Mouse (Mus musculus) forebrain, postnatal 0 days (tissue): ENCODE data around the gene Prkcg. TPM values are rescaled to one million over a fixed set of nuclear protein-coding genes. Genes with fewer than 3 reads are reported as not detected.

Source experiments
- ATAC-seq: fragments of 200-750 bp; cut with Nextera tagmentation; 2 replicates; pipeline ENCODE4 v1.8.0; 2017; ENCODE audit warnings: mild to moderate bottlenecking, moderate library complexity
- DNase-seq: peaks from one replicate; pipeline ENCODE4 v3.0.0-alpha.2; 2015
- H3K27ac ChIP-seq: fragments of 300-500 bp; sonication (generic); 2 replicates; pipeline ENCODE4 v1.5.1; 2014; ENCODE audit warnings: low read depth, mild to moderate bottlenecking, antibody characterized with exemption, low read length, moderate library complexity, mixed read lengths
- H3K27me3 ChIP-seq: fragments of 300-500 bp; sonication (generic); 2 replicates; pipeline ENCODE4 v1.6.1; 2014; ENCODE audit warnings: mild to moderate bottlenecking, low read length, mixed read lengths; ENCODE audit not compliant: insufficient read depth
- H3K36me3 ChIP-seq: fragments of 300-500 bp; sonication (generic); 2 replicates; pipeline ENCODE4 v1.6.1; 2014; ENCODE audit warnings: mild to moderate bottlenecking, moderate library complexity; ENCODE audit not compliant: insufficient read depth
- H3K4me1 ChIP-seq: fragments of 300-500 bp; sonication (generic); 2 replicates; pipeline ENCODE4 v1.6.1; 2014; ENCODE audit warnings: antibody characterized with exemption; ENCODE audit not compliant: insufficient read depth
- H3K4me2 ChIP-seq: fragments of 300-500 bp; sonication (generic); 2 replicates; pipeline ENCODE4 v1.6.1; 2014; ENCODE audit warnings: low read depth, mild to moderate bottlenecking, moderate library complexity
- H3K4me3 ChIP-seq: fragments of 300-500 bp; sonication (generic); 2 replicates; pipeline ENCODE4 v1.5.1; 2014; ENCODE audit warnings: low read depth, low read length, mixed read lengths
- H3K9ac ChIP-seq: fragments of 300-500 bp; sonication (generic); 2 replicates; pipeline ENCODE4 v1.6.1; 2014; ENCODE audit warnings: mild to moderate bottlenecking
- H3K9me3 ChIP-seq: fragments of 300-500 bp; sonication (generic); 2 replicates; pipeline ENCODE4 v1.6.1; 2016; ENCODE audit warnings: low read length
- CTCF ChIP-seq: sonication (generic); IDR thresholded peaks from 2 replicates; pipeline ENCODE4 v1.5.1; 2016; ENCODE audit warnings: antibody characterized with exemption, control low read depth, low read depth
- WGBS: fragments of 180-500 bp; shearing (Covaris S2); extraction: QIAGEN DNeasy Blood & Tissue Kit; methylation state at CpG from one replicate; pipeline ENCODE4 v1.1.7; 2014; 5-methylcytosine and 5-hydroxymethylcytosine counted together
- polyA plus RNA-seq: library from polyadenylated mRNA; unstranded; fragments of >200 nt; fragmentation: Nextera tagmentation; extraction: Ambion mirVana; gene quantifications from 2 replicates; pipeline ENCODE4 v1.2.1, GENCODE M21; 2015
- total RNA-seq: library from RNA; depleted of rRNA; stranded (reverse); fragments of >200 nt; gene quantifications from 2 replicates; pipeline ENCODE4 v1.2.3, GENCODE M21; 2014; rRNA removed

The Prkcg gene
- total RNA-seq (10.2 and 17.3 TPM in 2 replicates), polyA plus RNA-seq (12.1 and 15.1 TPM in 2 replicates)

- peak; percentile 81 for DNase-seq
- Histone ChIP-seq H3K9ac (peak within 1 kb of the TSS; percentile 79), H3K27ac (peak within 1 kb of the TSS; percentile 85), H3K4me3 (peak within 1 kb of the TSS; percentile 49), H3K9me3 (no peaks in the 10 kb centered on the region), H3K4me2 (peak within 1 kb of the TSS; percentile 84), H3K4me1 (peaks cover 6% of the 10 kb centered on the region), H3K27me3 (no peaks in the 10 kb centered on the region), H3K36me3 (peaks cover 6% of the 10 kb centered on the region)
- 3% methylated on average over 30 of the region's 30 CpGs for WGBS
- TF ChIP-seq CTCF = no peak
- peak; percentile 42 for ATAC-seq
These were observed at the start of gene Prkcg, which contains the start of gene Myadm for GRCm38 (mm10) chr7:3288976-3289970. Prkcg (plus strand) TSS chr7:3289179. Myadm (plus strand) TSS chr7:3289080.

GRCm38 (mm10) chr7:3239193-3239592 lies 49.8 kb upstream of the Prkcg start:
- no peaks in the 10 kb centered on the region for H3K4me1 ChIP-seq
- H3K27ac ChIP-seq = no peak overlapping the region
- no peak overlapping the region for H3K4me3 ChIP-seq
- no peak overlapping the region for H3K4me2 ChIP-seq
- no peak for TF ChIP-seq CTCF
- H3K36me3 ChIP-seq = no peaks in the 10 kb centered on the region
- no peaks in the 10 kb centered on the region for H3K27me3 ChIP-seq
- H3K9me3 ChIP-seq = no peaks in the 10 kb centered on the region
- no peak for DNase-seq
- 77% methylated on average over 2 of the region's 2 CpGs for WGBS
- no peak for ATAC-seq
- H3K9ac ChIP-seq = no peak overlapping the region

GRCm38 (mm10) chr7:3260701-3261100 lies 28.3 kb upstream of the Prkcg start:
- H3K4me2 ChIP-seq = no peak overlapping the region
- H3K9ac ChIP-seq = no peak overlapping the region
- 0 out of 2 replicates have a peak, but pooled peaks have one; percentile 23 for TF ChIP-seq CTCF
- DNase-seq = peak; percentile 53
- no peaks in the 10 kb centered on the region for H3K27me3 ChIP-seq
- peak; percentile 23; the same call in 1 of the 2 replicates for ATAC-seq
- H3K4me1 ChIP-seq = no peaks in the 10 kb centered on the region
- no peak overlapping the region for H3K27ac ChIP-seq
- no peak overlapping the region for H3K4me3 ChIP-seq
- WGBS = 42% methylated on average over 3 of the region's 3 CpGs
- no peaks in the 10 kb centered on the region for H3K36me3 ChIP-seq
- H3K9me3 ChIP-seq = no peaks in the 10 kb centered on the region

GRCm38 (mm10) chr7:3261446-3261845 lies 27.5 kb upstream of the Prkcg start:
- no peaks in the 10 kb centered on the region for H3K9me3 ChIP-seq
- no peak overlapping the region for H3K4me3 ChIP-seq
- no peaks in the 10 kb centered on the region for H3K36me3 ChIP-seq
- H3K4me2 ChIP-seq = no peak overlapping the region
- TF ChIP-seq CTCF = no peak
- H3K4me1 ChIP-seq = no peaks in the 10 kb centered on the region
- H3K27ac ChIP-seq = no peak overlapping the region
- DNase-seq = no peak
- WGBS = 60% methylated on average over 4 of the region's 4 CpGs
- ATAC-seq = peak; percentile 29; the same call in 1 of the 2 replicates
- H3K27me3 ChIP-seq = no peaks in the 10 kb centered on the region
- H3K9ac ChIP-seq = no peak overlapping the region

GRCm38 (mm10) chr7:3262789-3263188 lies 26.2 kb upstream of the Prkcg start:
- 34% methylated on average over 2 of the region's 2 CpGs for WGBS
- peak; percentile 54 for TF ChIP-seq CTCF

GRCm38 (mm10) chr7:3264390-3265022 lies 24.5 kb upstream of the Prkcg start:
- no peak overlapping the region for H3K4me2 ChIP-seq
- ATAC-seq = no peak
- TF ChIP-seq CTCF = no peak; the same call in 1 of the 2 replicates
- no peak overlapping the region for H3K9ac ChIP-seq
- H3K4me3 ChIP-seq = no peak overlapping the region
- no peaks in the 10 kb centered on the region for H3K36me3 ChIP-seq
- no peak for DNase-seq
- no peak overlapping the region for H3K27ac ChIP-seq
- no peaks in the 10 kb centered on the region for H3K27me3 ChIP-seq
- no peaks in the 10 kb centered on the region for H3K4me1 ChIP-seq
- WGBS = 41% methylated on average over 22 of the region's 22 CpGs
- no peaks in the 10 kb centered on the region for H3K9me3 ChIP-seq

More at GRCm38 (mm10) chr7:3262789-3263188, 26.2 kb upstream of the Prkcg start:
- no peak overlapping the region for H3K4me3 ChIP-seq
- DNase-seq (peak; percentile 35), ATAC-seq (no peak)
- no peak overlapping the region for H3K27ac ChIP-seq
- no peaks in the 10 kb centered on the region for H3K9me3 ChIP-seq
- no peaks in the 10 kb centered on the region for H3K36me3 ChIP-seq
- H3K9ac ChIP-seq = no peak overlapping the region
- no peak overlapping the region for H3K4me2 ChIP-seq
- no peaks in the 10 kb centered on the region for H3K27me3 ChIP-seq
- H3K4me1 ChIP-seq = no peaks in the 10 kb centered on the region
